Mouse (Mus musculus) forebrain, embryonic 13.5 days (tissue): ENCODE data around the gene Wsb1. TPM values are rescaled to one million over a fixed set of nuclear protein-coding genes. Genes with fewer than 3 reads are reported as not detected.

Source experiments
- polyA plus RNA-seq: library from polyadenylated mRNA; unstranded; fragments of >200 nt; fragmentation: Nextera tagmentation; extraction: Ambion mirVana; gene quantifications from 2 replicates; pipeline ENCODE4 v1.2.1, GENCODE M21; 2015

Gene Wsb1
- polyA plus RNA-seq, 1 experiment from 2014 or later, result 367 TPM

Other genes starting within 250 kb of the Wsb1 start
- 4.0 and 4.1 TPM in 2 replicates for gene Ksr1, start 108.3 kb downstream of the Wsb1 start, polyA plus RNA-seq
- not detected in 2 replicates for gene Gm9964, start 42.2 kb upstream of the Wsb1 start, polyA plus RNA-seq
- gene Nf1, start 85.0 kb upstream of the Wsb1 start, polyA plus RNA-seq, result 7.1 and 8.5 TPM in 2 replicates
- gene Omg, start 249.4 kb upstream of the Wsb1 start, polyA plus RNA-seq, result 1.1 and 1.5 TPM in 2 replicates